Mouse (Mus musculus) lung, postnatal 10 days (tissue): ENCODE measurements at regions not wholly inside any gene's neighbourhood (a gene's known extent, or its start where the extent isn't known, plus 50 kb on each side); places are given as distances from the start of the nearest gene placed in this dataset.

Source experiments
- DNase-seq: peaks from one replicate; pipeline ENCODE4 v3.0.0; 2021

GRCm38 (mm10) chr16:95057596-95057995, 60.1 kb upstream of the Kcnj6 start:
- DNase-seq = no peak

DNA sequence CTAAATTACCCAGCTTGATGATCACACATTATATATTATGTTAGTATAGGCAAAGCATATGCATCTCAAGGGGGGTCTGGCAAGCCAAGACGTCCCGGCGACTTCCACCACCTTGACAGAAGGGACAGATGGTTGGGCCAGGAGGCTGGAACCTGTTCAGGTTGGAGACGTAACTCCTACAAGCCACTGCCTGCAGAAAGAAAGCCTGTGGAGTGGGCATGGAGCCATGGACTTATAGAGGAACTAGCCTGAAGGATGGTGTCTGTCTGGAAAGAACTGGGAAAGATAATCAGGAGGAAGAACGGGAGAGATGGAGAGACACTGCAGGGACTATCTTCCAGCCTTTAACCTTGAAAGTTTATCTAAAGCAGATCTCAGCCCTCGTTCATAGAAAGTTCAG, 66.9 kb upstream of the Kcnj6 start:
- DNase-seq = no peak

GRCm38 (mm10) chr16:95066687-95067086, 69.2 kb upstream of the Kcnj6 start:
- DNase-seq = no peak

DNA sequence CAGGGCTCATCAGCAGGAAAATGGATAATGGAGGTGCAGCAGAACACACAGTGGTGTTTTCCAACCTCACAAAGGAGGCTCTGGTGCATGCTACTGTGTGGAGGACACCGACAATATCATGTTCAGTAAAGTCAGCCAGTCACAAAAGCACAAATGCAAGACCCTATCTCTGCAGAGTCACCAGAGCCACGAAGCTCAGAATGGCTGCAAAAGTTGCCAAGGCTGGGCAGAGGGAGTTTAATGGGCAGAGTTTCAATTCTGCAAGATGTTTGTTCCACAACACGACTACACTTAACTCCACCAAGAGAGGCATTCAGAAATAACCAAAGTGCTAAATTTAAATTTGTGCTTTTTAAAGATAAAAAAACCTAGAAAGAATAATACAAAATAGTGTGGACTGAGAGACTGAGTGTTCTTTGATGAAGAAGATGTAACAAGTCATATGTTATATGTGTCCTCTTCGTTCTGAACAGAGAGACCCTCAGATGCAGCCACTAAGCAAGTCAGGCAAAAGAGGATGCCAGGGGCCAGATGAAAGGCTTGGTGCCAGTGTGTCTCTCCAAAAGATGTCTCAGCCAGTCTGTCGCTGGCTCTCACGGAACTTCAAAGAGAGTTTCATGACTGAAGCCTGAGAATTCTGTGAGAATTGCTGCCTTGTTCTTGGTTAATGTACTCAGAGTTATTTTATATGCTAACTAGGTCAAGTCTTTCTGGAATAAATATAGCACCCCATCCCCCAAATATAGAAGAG, 95.1 kb upstream of the Kcnj6 start:
- no peak for DNase-seq

GRCm38 (mm10) chr16:95093753-95094152, 96.3 kb upstream of the Kcnj6 start:
- peak; percentile 71 for DNase-seq

DNA sequence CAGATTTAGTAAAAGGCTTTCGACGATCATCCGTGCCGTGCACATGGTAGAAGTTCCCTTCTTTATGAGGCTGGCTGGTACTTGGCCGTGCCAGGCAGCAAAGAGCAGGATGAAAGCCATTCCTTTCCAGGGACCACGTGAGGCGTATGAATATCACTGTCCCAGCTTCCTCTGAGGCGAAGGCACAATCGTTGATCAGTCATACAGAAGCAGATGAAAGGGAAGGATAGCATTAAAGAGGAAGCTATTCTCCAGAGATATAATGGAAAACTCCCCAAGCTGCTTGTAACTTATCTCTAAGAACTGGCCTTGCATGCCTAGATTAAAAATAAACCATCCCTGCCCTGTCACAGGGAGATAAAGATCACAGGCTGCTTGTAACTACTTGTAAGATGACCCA, 103.5 kb upstream of the Kcnj6 start:
- DNase-seq = no peak

- no peak for DNase-seq
Observed at GRCm38 (mm10) chr16:95117531-95117930, 120.0 kb upstream of the Kcnj6 start.

- no peak for DNase-seq
Observed at GRCm38 (mm10) chr16:95119293-95119692, 121.8 kb upstream of the Kcnj6 start.

DNA sequence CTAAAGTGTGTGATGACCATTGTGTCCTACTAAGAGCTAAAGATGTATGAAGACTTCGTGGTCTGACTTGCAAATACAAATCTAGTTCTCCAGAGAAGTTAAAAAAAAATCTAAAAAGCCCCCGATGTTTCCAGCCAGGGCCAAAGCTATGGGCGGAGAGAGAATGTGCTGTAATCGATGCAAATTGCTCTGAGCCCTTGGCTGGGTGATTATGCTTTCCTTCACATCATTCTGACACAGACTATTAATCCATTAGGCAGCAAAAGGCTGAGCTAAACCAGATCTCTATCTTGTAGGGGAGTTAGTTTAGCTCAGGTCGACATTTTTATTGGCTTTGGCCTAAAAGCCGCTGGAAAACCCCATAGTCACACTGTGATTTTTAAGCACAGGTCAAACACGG, 124.5 kb upstream of the Kcnj6 start:
- DNase-seq = no peak

DNA sequence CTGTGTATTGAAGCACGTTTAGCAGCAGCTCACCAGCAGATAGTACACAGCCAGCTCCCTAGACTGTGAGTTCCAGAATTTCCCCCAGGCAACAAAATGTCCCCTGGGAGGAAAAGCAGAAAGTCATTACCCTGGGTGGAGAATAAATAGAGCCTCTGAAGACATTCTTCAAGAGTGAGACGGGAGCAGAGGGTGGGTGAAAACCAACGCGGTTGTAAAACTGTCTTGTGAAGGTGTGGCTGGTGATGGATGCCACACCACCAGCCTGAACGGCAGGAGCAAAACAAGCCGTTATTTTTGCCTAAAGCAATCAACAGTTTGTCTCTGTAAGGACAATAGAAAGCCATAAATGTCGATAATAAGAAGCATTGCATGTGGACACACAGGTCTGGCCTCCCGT, 129.7 kb upstream of the Kcnj15 start:
- no peak for DNase-seq

- DNase-seq = no peak
Observed at GRCm38 (mm10) chr16:95131815-95132214, 125.5 kb upstream of the Kcnj15 start.

DNA sequence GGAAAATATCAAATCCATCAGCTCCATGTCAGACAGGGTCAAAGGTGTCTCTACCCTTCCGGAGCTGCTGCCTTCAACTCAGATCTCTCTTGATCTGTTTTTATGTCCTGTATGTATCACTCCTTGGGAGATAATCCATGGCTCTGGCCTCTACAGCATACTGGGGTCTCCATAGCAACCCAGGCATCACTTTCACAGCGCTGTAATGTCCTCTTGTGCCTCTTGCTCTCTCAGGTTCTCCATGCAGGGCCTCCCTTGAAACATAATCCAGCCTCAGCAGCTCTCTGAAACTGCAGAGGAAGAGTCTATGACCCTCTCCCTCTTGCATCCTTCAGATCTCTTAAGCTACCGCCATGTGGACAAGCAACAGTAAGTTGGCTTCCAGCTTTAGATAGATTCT, 118.5 kb upstream of the Kcnj15 start:
- DNase-seq = no peak

DNA sequence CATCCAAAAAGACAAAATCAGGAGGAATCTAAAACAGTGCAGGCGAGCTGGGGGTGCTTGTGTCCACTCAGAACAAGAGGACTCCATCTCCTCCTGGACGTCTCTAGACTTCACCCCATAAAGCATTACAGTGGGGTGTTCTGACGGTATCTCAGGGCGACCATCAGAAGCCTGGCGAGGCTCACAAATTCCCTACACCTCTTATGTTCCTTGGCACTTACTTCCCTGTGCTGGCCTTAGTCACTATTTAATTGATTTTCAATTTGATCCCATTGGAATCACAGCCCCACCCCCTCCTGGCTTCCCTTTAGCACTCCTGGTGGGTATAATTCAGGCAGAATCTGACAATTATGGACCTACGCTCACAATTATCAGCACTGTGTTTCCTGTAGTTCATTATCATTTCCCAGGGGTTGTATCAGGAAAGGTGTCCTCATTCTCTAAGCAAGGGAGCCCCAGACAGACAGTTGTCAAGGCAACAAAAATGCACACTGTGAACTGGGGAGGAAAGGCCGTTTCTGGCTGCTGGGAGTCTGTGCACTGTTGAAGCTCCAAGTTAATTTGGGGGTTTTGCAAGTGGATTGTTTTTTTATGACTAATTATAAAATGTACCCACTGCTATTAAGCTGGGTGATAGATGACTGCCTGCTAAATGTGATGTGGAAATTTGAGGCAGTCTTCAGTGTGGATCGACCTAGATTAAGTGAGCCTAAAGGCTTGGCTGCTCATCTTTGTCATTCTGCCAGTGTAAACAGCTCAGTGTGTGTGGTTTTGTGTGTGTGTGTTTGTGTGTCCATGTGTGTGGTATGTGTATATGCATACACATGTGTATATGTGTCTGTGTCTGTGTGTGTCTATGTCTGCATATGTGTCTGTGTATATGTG, 115.6 kb upstream of the Kcnj15 start:
- DNase-seq = no peak

- no peak for DNase-seq
Observed at GRCm38 (mm10) chr16:95150499-95150898, 106.9 kb upstream of the Kcnj15 start.

DNA sequence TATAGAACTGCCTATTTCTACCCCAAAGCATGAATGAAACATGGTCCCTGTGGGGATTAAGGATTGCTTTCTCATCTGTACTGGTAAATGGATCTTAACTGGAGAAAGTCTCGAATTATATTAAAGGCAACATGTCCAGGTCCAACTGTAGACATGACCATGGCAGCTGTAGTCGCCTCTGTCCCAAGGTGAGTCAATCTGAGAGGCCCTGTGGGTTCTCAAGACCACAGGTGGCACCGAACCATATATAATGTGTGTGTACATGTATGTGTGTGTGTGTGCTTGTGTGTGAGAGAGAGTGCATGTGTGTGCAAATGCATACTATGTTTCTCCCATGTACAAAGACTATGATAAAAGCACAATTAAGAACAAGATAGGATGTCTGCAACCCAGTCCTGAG, 105.9 kb upstream of the Kcnj15 start:
- DNase-seq = no peak

GRCm38 (mm10) chr16:95151914-95152313, 105.4 kb upstream of the Kcnj15 start:
- no peak for DNase-seq

GRCm38 (mm10) chr16:95152742-95153383, 104.5 kb upstream of the Kcnj15 start:
- DNase-seq = no peak

DNA sequence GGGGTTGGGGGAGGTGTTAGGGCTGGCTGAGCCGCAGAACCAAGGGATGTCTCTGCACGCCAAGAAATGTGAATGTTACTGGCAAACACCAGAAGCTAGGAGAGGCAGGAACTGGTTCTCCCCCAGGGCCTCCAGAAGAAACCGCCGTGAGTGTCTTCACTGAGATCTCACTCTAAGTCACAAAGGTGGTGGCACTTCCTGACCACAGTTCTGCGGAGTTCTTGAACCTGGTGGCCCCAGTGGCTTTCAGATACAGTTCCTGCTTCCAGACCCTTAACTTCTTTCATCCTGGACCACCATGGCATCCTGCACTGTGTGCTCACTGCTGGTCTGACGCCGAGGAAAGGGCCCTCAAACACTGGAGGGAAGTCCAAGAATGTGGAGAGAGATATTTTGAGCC, 89.0 kb upstream of the Kcnj15 start:
- no peak for DNase-seq

DNA sequence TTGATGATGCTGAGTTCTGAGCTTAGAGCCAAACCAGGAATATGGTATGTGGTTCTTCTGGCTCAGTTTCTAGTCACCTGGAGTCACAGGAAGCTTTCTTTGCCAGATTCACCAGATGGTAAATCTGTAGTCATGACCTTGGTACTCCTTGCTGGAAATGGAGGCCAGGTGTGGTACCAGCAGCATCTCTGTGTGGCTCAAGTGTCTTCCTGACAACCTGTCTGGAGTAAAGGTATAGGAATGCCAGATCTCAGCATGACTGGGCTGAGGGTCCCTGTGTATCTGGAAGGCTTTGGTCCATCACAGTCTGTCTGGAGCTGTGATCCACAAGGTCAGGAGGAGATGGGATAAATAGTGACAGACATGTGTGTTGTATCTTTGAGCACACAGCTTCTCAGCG, 88.0 kb upstream of the Kcnj15 start:
- no peak for DNase-seq

DNA sequence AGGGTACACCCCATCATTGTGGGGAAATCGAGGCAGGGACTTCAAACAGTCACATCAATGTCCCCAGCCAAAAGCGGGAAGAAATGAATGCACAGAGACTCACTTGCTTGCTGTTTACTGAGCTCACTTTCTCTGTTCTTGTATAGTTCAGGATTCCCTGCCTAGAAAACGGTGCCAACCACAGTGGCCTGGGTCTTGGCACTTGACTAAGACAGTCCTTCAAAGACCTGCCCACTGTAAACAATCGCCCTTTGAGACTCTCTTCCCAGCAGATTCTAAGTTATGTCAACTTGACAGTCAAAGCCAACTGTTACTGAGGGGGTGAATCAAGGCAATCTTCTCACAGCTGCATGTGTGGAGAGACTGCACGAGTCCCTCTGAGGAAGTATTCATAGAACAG, 76.8 kb upstream of the Kcnj15 start:
- no peak for DNase-seq

DNA sequence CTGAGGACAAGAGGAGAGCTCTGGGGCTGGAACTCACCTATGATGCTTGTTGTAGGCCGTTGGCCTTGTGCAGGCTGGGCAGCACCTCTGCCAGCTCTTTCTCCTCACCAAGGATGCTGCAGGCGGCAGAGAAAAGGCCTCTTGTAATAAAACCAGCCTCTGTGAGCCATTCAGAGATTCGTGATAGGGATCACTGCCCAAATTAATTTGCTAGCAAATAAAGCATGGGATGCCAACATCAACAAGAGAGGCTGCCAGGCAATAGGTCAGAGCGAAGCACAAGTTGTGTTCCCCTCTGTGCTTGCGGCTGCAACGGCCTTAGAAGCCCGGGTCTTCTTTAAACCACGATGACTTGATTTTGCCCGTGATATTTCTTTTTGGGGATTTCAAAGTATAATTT, 72.0 kb upstream of the Kcnj15 start:
- no peak for DNase-seq

DNA sequence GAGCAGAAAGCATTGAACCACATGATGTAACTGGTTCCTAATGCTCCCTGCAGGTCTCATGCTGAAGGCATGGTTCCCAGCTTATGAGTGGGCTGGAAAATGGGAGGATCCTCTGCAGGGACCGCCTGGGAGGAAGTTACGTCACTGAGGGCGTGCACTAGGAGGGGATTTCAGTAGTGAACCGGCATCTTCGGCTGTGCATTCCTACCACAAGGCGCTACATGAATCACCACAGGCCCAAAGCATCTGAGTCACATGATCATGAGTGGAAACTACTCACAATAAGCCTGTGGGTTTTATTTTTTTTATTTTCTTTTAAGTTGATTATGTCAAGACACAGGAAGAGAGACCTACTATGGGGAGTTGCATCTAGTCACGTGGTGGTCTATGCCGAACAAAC, 68.2 kb upstream of the Kcnj15 start:
- no peak for DNase-seq

GRCm38 (mm10) chr16:95194151-95194550, 63.2 kb upstream of the Kcnj15 start:
- no peak for DNase-seq

DNA sequence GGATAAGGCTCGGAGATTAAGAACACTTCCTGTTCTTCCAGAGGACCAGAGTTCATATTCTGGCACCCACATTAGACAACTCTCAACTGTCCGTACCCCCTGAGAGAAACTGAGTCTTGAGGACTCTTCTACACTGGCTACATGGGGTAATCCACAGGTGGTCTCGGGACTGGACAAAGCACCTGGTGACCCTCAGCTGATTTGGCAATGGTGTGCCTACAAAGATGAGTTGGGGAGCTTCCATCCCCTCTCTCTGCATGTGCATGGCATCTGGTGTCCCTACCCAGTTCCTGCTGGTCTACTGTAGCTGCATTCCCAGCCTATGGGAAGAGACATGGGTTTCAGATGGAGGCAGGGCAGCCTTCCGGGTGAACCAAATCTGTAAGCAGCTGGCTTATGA, 61.2 kb upstream of the Kcnj15 start:
- DNase-seq = no peak
